Mouse (Mus musculus) bone marrow, adult 2 months (tissue): ENCODE measurements around the gene Msx2.

Source experiments
- CTCF ChIP-seq: fragments of 200-500 bp; IDR thresholded peaks from 2 replicates; pipeline ENCODE4 v1.5.1; 2011; ENCODE audit warnings: low read length, control low read depth; ENCODE audit not compliant: control insufficient read depth, insufficient read depth
- POLR2A ChIP-seq: fragments of 200-500 bp; IDR thresholded peaks from 2 replicates; pipeline ENCODE4 v1.6.1; 2011; ENCODE audit warnings: low read depth, mild to moderate bottlenecking, control low read depth, low read length, borderline replicate concordance; ENCODE audit not compliant: control insufficient read depth

DNA sequence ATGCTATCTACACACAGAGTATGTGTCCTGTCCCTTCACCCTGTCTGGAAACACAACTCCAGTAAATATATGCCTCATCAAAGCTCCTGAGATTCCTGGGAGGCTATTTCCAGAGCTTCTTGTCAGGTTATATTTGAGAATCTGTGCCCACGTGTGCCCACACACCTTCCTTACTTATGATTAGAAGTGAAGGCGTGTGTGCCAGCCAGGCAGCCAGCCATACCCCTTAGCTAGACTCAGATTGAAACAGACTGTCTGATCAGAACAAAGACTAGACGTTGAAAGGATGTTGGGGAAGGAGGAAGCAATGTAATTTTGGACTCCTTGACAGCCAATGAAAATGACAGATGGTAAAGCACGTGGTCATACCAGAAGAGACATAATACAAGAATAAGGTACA, 45.4 kb upstream of the Msx2 start:
- TF ChIP-seq CTCF (no peak), POLR2A (no peak)
